Comparison of ENCODE assay signal across 18 mouse cellular contexts in the genomic region with DNA sequence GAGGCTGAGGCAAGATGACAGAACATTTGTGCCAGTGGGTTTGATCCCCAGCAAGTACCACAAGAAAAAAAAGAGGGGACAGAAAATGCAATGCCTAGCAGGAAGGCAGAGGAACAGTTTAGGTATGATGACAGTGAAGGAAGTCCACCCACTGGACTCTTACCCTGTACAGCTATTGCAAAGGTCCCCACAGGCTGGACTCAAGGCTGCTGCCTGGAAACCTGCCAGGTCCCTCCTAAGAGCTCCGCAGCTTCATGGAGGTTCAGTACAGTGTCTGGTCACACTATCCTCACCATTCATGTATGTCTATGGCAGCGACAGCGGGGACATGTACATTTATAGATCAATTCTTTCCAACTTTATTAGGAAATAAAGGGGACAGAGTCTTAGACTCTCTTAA. TPM values are rescaled to one million over a fixed set of nuclear protein-coding genes. Genes with fewer than 3 reads are reported as not detected.
DNase-seq lines count a peak whose midpoint lies in the region; ATAC-seq lines count a peak whose summit lies in the region.
"Had no signal": no experiment of that assay in that cellular context is flagged by ENCODE, and none has a peak within 500 bp of the region (broad histone marks: within the 10 kb centered on the region; RNA-seq: fewer than 3 reads in every experiment).

No protein-coding gene starts in this region.

- no peaks in the 10 kb centered on the region; the same call in 1 of the 2 replicates for H3K36me3 ChIP-seq in intestine, embryonic 16.5 days (ENCODE audit: control insufficient read depth, insufficient read depth, low read length)
- no peaks in the 10 kb centered on the region for H3K36me3 ChIP-seq in intestine, embryonic 15.5 days
- H3K36me3 ChIP-seq in forebrain, embryonic 13.5 days (ENCODE audit: poor library complexity, severe bottlenecking), result peaks cover 8% of the 10 kb centered on the region; the same call in 1 of the 2 replicates

- DNase-seq in adrenal gland, postnatal 10 days, result peak; percentile 59
- DNase-seq in adrenal gland, adult 8-10 months, result no peak
- DNase-seq in adrenal gland, postnatal 36 days, result peak; percentile 33 to 52
- DNase-seq in kidney, postnatal 10 days, result peak; percentile 71
- DNase-seq: gastrocnemius, postnatal 36 days; liver, embryonic 13.5 days; spleen, adult 18-20 months; thymus, postnatal 14 days had no signal

- no peaks in the 10 kb centered on the region for H3K9me3 ChIP-seq in intestine, embryonic 16.5 days (ENCODE audit: control insufficient read depth, low read length)
- H3K9me3 ChIP-seq in intestine, embryonic 15.5 days, result no peaks in the 10 kb centered on the region
- no peaks in the 10 kb centered on the region for H3K9me3 ChIP-seq in forebrain, embryonic 13.5 days (replicated peaks)
- H3K9me3 ChIP-seq: embryonic facial prominence, embryonic 10.5 days; heart, embryonic 13.5 days; hindbrain, embryonic 10.5 days; liver, embryonic 13.5 days; midbrain, embryonic 12.5 days had no signal

- H3K4me2 ChIP-seq in intestine, embryonic 16.5 days (ENCODE audit: low read depth, low read length), result no peak overlapping the region
- no peak overlapping the region for H3K4me2 ChIP-seq in intestine, embryonic 15.5 days (replicated peaks)
- H3K4me2 ChIP-seq in forebrain, embryonic 13.5 days, result no peak overlapping the region
- H3K4me2 ChIP-seq: heart, embryonic 13.5 days; liver, embryonic 13.5 days; midbrain, embryonic 12.5 days had no signal

- 0 out of 2 replicates have a peak, but pooled peaks have one; percentile 42 for ATAC-seq in intestine, embryonic 16.5 days
- no peak for ATAC-seq in intestine, embryonic 15.5 days
- no peak for ATAC-seq in CD4-positive, CD25-positive, alpha-beta regulatory T cell, adult 4 months
- no peak for ATAC-seq in forebrain, embryonic 13.5 days

- no peak overlapping the region for H3K4me3 ChIP-seq in intestine, embryonic 16.5 days (ENCODE audit: low read length)
- H3K4me3 ChIP-seq in intestine, embryonic 15.5 days (replicated peaks), result no peak overlapping the region
- no peak overlapping the region for H3K4me3 ChIP-seq in forebrain, embryonic 13.5 days
- H3K4me3 ChIP-seq: embryonic facial prominence, embryonic 10.5 days; erythroblast, embryonic 14.5 days; heart, embryonic 13.5 days; hindbrain, embryonic 10.5 days; liver, embryonic 13.5 days; midbrain, embryonic 12.5 days; myocyte had no signal

- H3K27ac ChIP-seq in intestine, embryonic 16.5 days (ENCODE audit: low read length), result no peak overlapping the region
- H3K27ac ChIP-seq in intestine, embryonic 15.5 days, result no peak overlapping the region
- H3K27ac ChIP-seq in forebrain, embryonic 13.5 days, result no peak overlapping the region
- H3K27ac ChIP-seq: embryonic facial prominence, embryonic 10.5 days; heart, embryonic 13.5 days; hindbrain, embryonic 10.5 days; liver, embryonic 13.5 days; midbrain, embryonic 12.5 days had no signal

- no peaks in the 10 kb centered on the region for H3K27me3 ChIP-seq in intestine, embryonic 16.5 days (replicated peaks; ENCODE audit: control insufficient read depth, insufficient read depth, low read length)
- no peaks in the 10 kb centered on the region for H3K27me3 ChIP-seq in intestine, embryonic 15.5 days (replicated peaks)
- H3K27me3 ChIP-seq in forebrain, embryonic 13.5 days, result no peaks in the 10 kb centered on the region
- H3K27me3 ChIP-seq: heart, embryonic 13.5 days; liver, embryonic 13.5 days; midbrain, embryonic 12.5 days had no signal

- H3K9ac ChIP-seq in intestine, embryonic 16.5 days (ENCODE audit: low read depth, low read length), result no peak overlapping the region
- H3K9ac ChIP-seq in intestine, embryonic 15.5 days, result no peak overlapping the region
- no peak overlapping the region for H3K9ac ChIP-seq in forebrain, embryonic 13.5 days
- H3K9ac ChIP-seq: heart, embryonic 13.5 days; liver, embryonic 13.5 days; midbrain, embryonic 12.5 days had no signal

- H3K4me1 ChIP-seq in intestine, embryonic 16.5 days (ENCODE audit: control insufficient read depth, insufficient read depth, low read length), result no peaks in the 10 kb centered on the region
- H3K4me1 ChIP-seq in intestine, embryonic 15.5 days (replicated peaks), result no peaks in the 10 kb centered on the region
- H3K4me1 ChIP-seq in forebrain, embryonic 13.5 days, result peaks cover 24% of the 10 kb centered on the region

- WGBS in intestine, embryonic 16.5 days, result 85% methylated on average over 3 of the region's 3 CpGs
- 83% methylated on average over 3 of the region's 3 CpGs for WGBS in intestine, embryonic 15.5 days
- WGBS in forebrain, embryonic 13.5 days, result 93% methylated on average over 3 of the region's 3 CpGs

RNA-seq across cellular contexts. Expression of a gene that starts 20.6 kb away (rescaled TPM):
- 10 to 100 TPM; 66.3 to 83.1 TPM for total RNA-seq in adrenal gland, postnatal 10 days (2021)
- 10 to 100 TPM; 28.4 to 44.0 (median 34.8) TPM for total RNA-seq in adrenal gland, adult 8-10 months (2022)
- polyA plus RNA-seq in intestine, embryonic 16.5 days (2015; fragmentation: Nextera tagmentation; extraction: Ambion mirVana), result 8.6 and 9.1 TPM in 2 replicates
- 11.0 TPM in 2 replicates for polyA plus RNA-seq in intestine, embryonic 15.5 days (2015; fragmentation: Nextera tagmentation; extraction: Ambion mirVana)
- 10 to 100 TPM; 37.6 to 40.5 TPM for total RNA-seq in adrenal gland, postnatal 36 days (2021)
- polyA plus RNA-seq in CD4-positive, CD25-positive, alpha-beta regulatory T cell, adult 4 months (2017; shearing (Covaris generic)), result 10 to 100 TPM; 15.1 to 17.6 TPM
- 9.3 and 9.6 TPM in 2 replicates for polyA plus RNA-seq in forebrain, embryonic 13.5 days (2015; fragmentation: Nextera tagmentation; extraction: Ambion mirVana)

RNA-seq across cellular contexts. Expression of a gene that starts 58.3 kb away (rescaled TPM):
- total RNA-seq in adrenal gland, postnatal 10 days (2021), result 10 to 100 TPM; 53.1 to 59.9 TPM
- 10 to 100 TPM; 55.1 to 70.8 (median 61.1) TPM for total RNA-seq in adrenal gland, adult 8-10 months (2022)
- 4.3 and 5.5 TPM in 2 replicates for polyA plus RNA-seq in intestine, embryonic 16.5 days (2015; fragmentation: Nextera tagmentation; extraction: Ambion mirVana)
- polyA plus RNA-seq in intestine, embryonic 15.5 days (2015; fragmentation: Nextera tagmentation; extraction: Ambion mirVana), result 7.9 and 8.0 TPM in 2 replicates
- total RNA-seq in adrenal gland, postnatal 36 days (2021), result 10 to 100 TPM; 66.8 to 76.9 TPM
- 10 to 100 TPM; 28.3 to 45.2 TPM for polyA plus RNA-seq in CD4-positive, CD25-positive, alpha-beta regulatory T cell, adult 4 months (2017; shearing (Covaris generic))
- polyA plus RNA-seq in forebrain, embryonic 13.5 days (2015; fragmentation: Nextera tagmentation; extraction: Ambion mirVana), result 12.4 and 12.7 TPM in 2 replicates
